Mouse (Mus musculus) mouse trophoblast stem cell (cell line): Measurements from ENCODE around the gene Fbxo22.
"Not testable (repeated sequence)": the region's sequence is repeated elsewhere in the genome, so short reads cannot be mapped to it uniquely, and the experiment has no call there.

Experiments used
- in situ Hi-C, 2 experiments: fragments of 300-500 bp; cut with MseI, MboI; formaldehyde crosslinking; loops; 2 replicates in 1 of 2; 3 replicates in 1 of 2; pipeline ENCODE4 v1.15.1; 2025

Fbxo22 gene

GRCm38 (mm10) chr9:55208790-55209481 lies at the start of gene Fbxo22:
Fbxo22 (plus strand) TSS chr9:55208925.
- in situ Hi-C loops: no loop called here

- in situ Hi-C loops: no loop called here
Measured at GRCm38 (mm10) chr9:55170655-55171412, 37.9 kb upstream of the Fbxo22 start.

- in situ Hi-C loops: no loop called here
Measured at GRCm38 (mm10) chr9:55172195-55172685, 36.5 kb upstream of the Fbxo22 start.

- in situ Hi-C loops: no loop called here
Measured at GRCm38 (mm10) chr9:55174235-55174634, 34.5 kb upstream of the Fbxo22 start.

GRCm38 (mm10) chr9:55195876-55196275 lies 12.8 kb upstream of the Fbxo22 start:
- in situ Hi-C loops: no loop called here

GRCm38 (mm10) chr9:55198260-55198659 lies 10.5 kb upstream of the Fbxo22 start:
- in situ Hi-C loops: no loop called here

GRCm38 (mm10) chr9:55199348-55199747 lies 9.4 kb upstream of the Fbxo22 start:
- in situ Hi-C loops: no loop called here

GRCm38 (mm10) chr9:55208458-55208789 lies 301 bp upstream of the Fbxo22 start:
- in situ Hi-C loops: no loop called here

- in situ Hi-C loops: no loop called here
Measured at GRCm38 (mm10) chr9:55211611-55212010, 2.9 kb downstream of the Fbxo22 start.

- in situ Hi-C loops: no loop called here
Measured at GRCm38 (mm10) chr9:55213396-55213795, 4.7 kb downstream of the Fbxo22 start.

GRCm38 (mm10) chr9:55215056-55215455 lies 6.3 kb downstream of the Fbxo22 start:
- in situ Hi-C loops: no loop called here

- in situ Hi-C loops: no loop called here
Measured at GRCm38 (mm10) chr9:55215648-55216047, 6.9 kb downstream of the Fbxo22 start.

- in situ Hi-C loops: no loop called here
Measured at GRCm38 (mm10) chr9:55216078-55216477, 7.4 kb downstream of the Fbxo22 start.

- in situ Hi-C loops: no loop called here
Measured at GRCm38 (mm10) chr9:55217381-55217780, 8.7 kb downstream of the Fbxo22 start.

- in situ Hi-C loops: no loop called here
Measured at GRCm38 (mm10) chr9:55225165-55225737, 16.5 kb downstream of the Fbxo22 start.

- in situ Hi-C loops: no loop called here
Measured at GRCm38 (mm10) chr9:55226251-55226650, 17.5 kb downstream of the Fbxo22 start.

- in situ Hi-C loops: no loop called here
Measured at GRCm38 (mm10) chr9:55228149-55228548, 19.4 kb downstream of the Fbxo22 start.

GRCm38 (mm10) chr9:55229010-55229409 lies 20.3 kb downstream of the Fbxo22 start:
- in situ Hi-C loops: no loop called here

- in situ Hi-C loops: no loop called here
Measured at GRCm38 (mm10) chr9:55231544-55231943, 22.8 kb downstream of the Fbxo22 start.

- in situ Hi-C loops: no loop called here
Measured at GRCm38 (mm10) chr9:55232110-55232509, 23.4 kb downstream of the Fbxo22 start.

GRCm38 (mm10) chr9:55232586-55232985 lies 23.9 kb downstream of the Fbxo22 start:
- in situ Hi-C loops: no loop called here

GRCm38 (mm10) chr9:55233076-55233475 lies 24.4 kb downstream of the Fbxo22 start:
- in situ Hi-C loops: not testable (repeated sequence)
